Mouse (Mus musculus): ENCODE measurements at regions not wholly inside any gene's neighbourhood (a gene's known extent, or its start where the extent isn't known, plus 50 kb on each side); places are given as distances from the start of the nearest gene placed in this dataset.

GRCm38 (mm10) chr11:52648176-52648839 is 116.1 kb upstream of the Fstl4 start:
- TF ChIP-seq TAL1 (conservative IDR thresholded peaks at IDR 0.05; ENCODE audit: low read depth, low read length) (no peak), CTCF (IDR thresholded peaks at IDR 0.05; ENCODE audit: low read depth, low read length) (no peak), POLR2AphosphoS5 (IDR thresholded peaks at IDR 0.05; ENCODE audit: insufficient replicate concordance, low read depth, low read length) (no peak), GATA1 (IDR thresholded peaks at IDR 0.05; ENCODE audit: borderline replicate concordance, low read length) (no peak), GATA2 (IDR thresholded peaks at IDR 0.05; ENCODE audit: borderline replicate concordance, low read depth, low read length) (no peak)

Measured in G1E (cell line).